Mouse (Mus musculus) G1E (cell line): ENCODE results near the gene Hhatl. TPM values are rescaled to one million over a fixed set of nuclear protein-coding genes. Genes with fewer than 3 reads are reported as not detected.

ENCODE experiments used
- ATAC-seq: 2 replicates; pipeline ENCODE4 v1.8.0; 2016; ENCODE audit warnings: mild to moderate bottlenecking; ENCODE audit not compliant: insufficient number of reproducible peaks, poor library complexity, low FRiP score, severe bottlenecking; ENCODE audit errors: extremely low read depth
- DNase-seq: peaks from one replicate; pipeline ENCODE4 v3.0.0; 2012; ENCODE audit warnings: low spot score
- H3K27me3 ChIP-seq: 2 replicates; pipeline ENCODE4 v1.6.1; 2012; ENCODE audit warnings: mild to moderate bottlenecking, low read length, inconsistent platforms; ENCODE audit not compliant: insufficient read depth
- H3K36me3 ChIP-seq: replicated peaks from 2 replicates; pipeline ENCODE3; 2012; ENCODE audit warnings: mild to moderate bottlenecking, inconsistent platforms
- H3K4me1 ChIP-seq: 2 replicates; pipeline ENCODE4 v1.6.1; 2012; ENCODE audit warnings: low read depth, low read length, inconsistent platforms, mixed read lengths; ENCODE audit not compliant: insufficient read depth
- H3K4me3 ChIP-seq: 2 replicates; pipeline ENCODE4 v1.5.1; 2012; ENCODE audit warnings: low read depth, mild to moderate bottlenecking, inconsistent platforms, low read length, moderate library complexity, mixed read lengths
- H3K9me3 ChIP-seq: replicated peaks from 2 replicates; pipeline ENCODE4 v1.6.1; 2012; ENCODE audit warnings: inconsistent platforms
- CTCF ChIP-seq: IDR thresholded peaks from 2 replicates; pipeline ENCODE4 v1.5.1; 2012; ENCODE audit warnings: low read depth, low read length, inconsistent platforms, mixed read lengths
- GATA1 ChIP-seq: IDR thresholded peaks from 2 replicates; pipeline ENCODE4 v1.6.1; 2012; ENCODE audit warnings: borderline replicate concordance, low read length, inconsistent platforms, mixed read lengths
- GATA2 ChIP-seq: IDR thresholded peaks from 2 replicates; pipeline ENCODE4 v1.6.1; 2012; ENCODE audit warnings: low read depth, low read length, inconsistent platforms, borderline replicate concordance
- POLR2AphosphoS5 ChIP-seq: IDR thresholded peaks from 2 replicates; pipeline ENCODE4 v1.6.1; 2012; ENCODE audit warnings: low read depth, low read length, inconsistent platforms; ENCODE audit not compliant: insufficient replicate concordance
- TAL1 ChIP-seq: conservative IDR thresholded peaks from 2 replicates; pipeline ENCODE4 v1.6.1; 2012; ENCODE audit warnings: low read depth, low read length, inconsistent platforms, mixed read lengths
- polyA plus RNA-seq: library from polyadenylated mRNA; stranded (reverse); fragments of >175 nt; gene quantifications from 2 replicates; pipeline ENCODE4 v1.2.3, GENCODE M21; 2012
- total RNA-seq, 2 experiments: library from RNA; stranded (forward) in 1 of 2; stranded (reverse) in 1 of 2; fragments of 200-1000 nt in 1 of 2; fragments of >200 nt in 1 of 2; fragmentation: Nextera tagmentation in 1 of 2; gene quantifications; 2 replicates each; pipeline ENCODE4 v1.2.3; 2014 to 2017

Hhatl gene
- total and polyA plus RNA-seq, 3 experiments: not detected

DNA sequence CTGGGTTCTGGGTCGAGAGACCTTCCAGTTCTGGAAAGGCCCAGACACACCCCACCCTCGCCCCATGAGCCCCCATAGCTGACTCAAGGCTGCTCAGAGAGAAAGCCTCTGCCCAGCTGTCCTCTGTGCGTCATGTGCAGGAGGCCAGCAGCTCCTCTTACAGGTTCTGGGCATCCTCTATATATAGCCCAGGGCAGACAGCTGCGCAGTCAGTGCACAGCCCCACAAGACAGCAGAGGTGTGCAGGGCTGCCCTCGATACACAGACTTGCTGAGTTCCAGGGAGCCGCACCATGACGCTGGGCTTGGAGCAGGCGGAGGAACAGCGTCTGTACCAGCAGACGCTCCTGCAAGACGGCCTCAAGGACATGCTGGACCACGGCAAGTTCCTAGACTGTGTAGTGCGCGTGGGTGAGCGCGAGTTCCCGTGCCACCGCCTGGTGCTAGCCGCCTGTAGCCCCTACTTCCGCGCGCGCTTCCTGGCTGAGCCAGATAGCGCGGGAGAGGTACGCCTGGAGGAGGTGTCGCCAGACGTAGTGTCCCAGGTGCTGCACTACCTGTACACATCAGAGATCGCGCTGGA is 14.7 kb downstream of the Hhatl start, which contains the start of gene Klhl40:
TSS of gene Klhl40 (plus strand) at position 124 of the 582 bp plus-strand sequence.
- no peaks in the 10 kb centered on the region for H3K4me1 ChIP-seq
- no peaks in the 10 kb centered on the region for H3K36me3 ChIP-seq
- 0 out of 2 replicates have a peak within 1 kb of the TSS, but pooled peaks have one; percentile 9 for H3K4me3 ChIP-seq
- 0 out of 2 replicates have a peak, but pooled peaks cover 5% of the 10 kb centered on the region for H3K9me3 ChIP-seq
- no peak for TF ChIP-seq GATA1
- no peak for TF ChIP-seq POLR2AphosphoS5
- DNase-seq (no peak), ATAC-seq (no peak)
- H3K27me3 ChIP-seq: peaks cover 4% of the 10 kb centered on the region; the same call in 1 of the 2 replicates

DNA sequence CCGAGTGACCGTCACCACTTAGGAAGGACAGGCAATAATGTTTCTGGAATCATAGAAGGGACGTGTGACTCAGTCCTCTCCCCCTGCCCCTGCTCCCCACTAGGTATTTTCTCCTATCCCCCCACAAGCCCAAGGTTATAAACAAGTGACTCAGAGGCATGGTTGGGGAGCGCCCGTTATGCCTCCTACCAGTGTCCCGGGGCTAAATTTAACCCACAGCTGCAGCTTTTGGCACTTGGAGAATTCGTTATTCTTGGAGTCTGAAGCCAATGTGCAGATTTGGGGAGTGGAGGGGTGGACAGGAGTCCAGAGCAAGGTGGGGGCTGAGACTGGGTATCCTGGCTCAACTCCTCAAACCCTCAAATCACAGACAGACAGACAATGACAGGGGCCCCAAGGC is 15.8 kb downstream of the Hhatl start:
- no peak overlapping the region for H3K4me3 ChIP-seq
- H3K4me1 ChIP-seq: no peaks in the 10 kb centered on the region
- ATAC-seq (no peak), DNase-seq (no peak)
- no peaks in the 10 kb centered on the region for H3K36me3 ChIP-seq
- H3K27me3 ChIP-seq: peaks cover 4% of the 10 kb centered on the region; the same call in 1 of the 2 replicates
- H3K9me3 ChIP-seq: 0 out of 2 replicates have a peak, but pooled peaks cover 5% of the 10 kb centered on the region
- no peak for TF ChIP-seq GATA1
- TF ChIP-seq GATA2: no peak
- TF ChIP-seq TAL1: no peak
- TF ChIP-seq CTCF: no peak
- TF ChIP-seq POLR2AphosphoS5: no peak

DNA sequence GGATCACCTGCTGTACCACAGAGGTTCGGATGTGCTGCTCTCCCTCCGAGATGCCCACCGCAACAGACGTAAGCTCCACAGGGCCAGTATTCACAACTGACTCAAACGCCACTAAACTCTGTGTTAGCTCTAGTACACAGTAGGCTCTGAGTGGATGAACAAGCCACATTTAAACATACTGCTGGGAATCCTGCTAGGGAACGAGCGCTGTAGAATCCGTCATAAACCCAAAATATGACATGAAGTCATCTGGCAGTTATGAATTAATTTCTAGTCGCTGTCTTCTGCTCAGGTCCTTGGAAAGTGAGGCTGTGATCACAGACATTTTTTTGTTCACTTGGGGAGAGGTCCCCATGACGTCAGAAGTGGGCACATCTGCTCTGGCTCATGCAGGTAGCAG is 16.4 kb downstream of the Hhatl start:
- no peaks in the 10 kb centered on the region for H3K36me3 ChIP-seq
- 0 out of 2 replicates have a peak, but pooled peaks cover 5% of the 10 kb centered on the region for H3K9me3 ChIP-seq
- TF ChIP-seq TAL1: no peak
- TF ChIP-seq GATA1: no peak
- TF ChIP-seq CTCF: no peak
- no peak for TF ChIP-seq POLR2AphosphoS5
- no peak for TF ChIP-seq GATA2
- H3K4me3 ChIP-seq: no peak overlapping the region
- ATAC-seq (no peak), DNase-seq (no peak)
- peaks cover 4% of the 10 kb centered on the region; the same call in 1 of the 2 replicates for H3K27me3 ChIP-seq
- H3K4me1 ChIP-seq: no peaks in the 10 kb centered on the region

DNA sequence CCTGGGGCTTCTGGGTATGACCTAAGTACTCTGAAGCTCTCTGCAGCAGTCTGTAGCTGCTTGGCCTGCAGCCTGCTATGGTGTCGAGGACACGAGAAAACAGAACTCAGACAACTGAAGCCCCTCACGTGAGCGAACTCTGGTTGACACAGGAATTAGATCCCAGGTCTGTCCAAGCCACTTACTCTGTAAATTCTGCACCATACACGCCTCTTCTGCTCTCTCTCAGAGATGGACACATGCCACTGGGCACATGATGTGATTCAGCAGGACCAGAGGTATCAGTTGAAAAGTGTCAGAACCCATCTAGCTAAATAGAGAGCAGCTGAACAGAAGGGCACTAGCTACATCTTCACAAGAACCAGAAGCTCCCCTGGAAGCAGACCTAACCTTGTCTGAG is 19.9 kb downstream of the Hhatl start:
- no peak for ATAC-seq
- Histone ChIP-seq H3K27me3 (peaks cover 16% of the 10 kb centered on the region; the same call in 1 of the 2 replicates), H3K4me1 (no peaks in the 10 kb centered on the region), H3K4me3 (no peak overlapping the region), H3K9me3 (no peaks in the 10 kb centered on the region), H3K36me3 (no peaks in the 10 kb centered on the region)
- TF ChIP-seq TAL1 (no peak), GATA1 (no peak), POLR2AphosphoS5 (no peak), GATA2 (no peak), CTCF (no peak)
- no peak for DNase-seq

DNA sequence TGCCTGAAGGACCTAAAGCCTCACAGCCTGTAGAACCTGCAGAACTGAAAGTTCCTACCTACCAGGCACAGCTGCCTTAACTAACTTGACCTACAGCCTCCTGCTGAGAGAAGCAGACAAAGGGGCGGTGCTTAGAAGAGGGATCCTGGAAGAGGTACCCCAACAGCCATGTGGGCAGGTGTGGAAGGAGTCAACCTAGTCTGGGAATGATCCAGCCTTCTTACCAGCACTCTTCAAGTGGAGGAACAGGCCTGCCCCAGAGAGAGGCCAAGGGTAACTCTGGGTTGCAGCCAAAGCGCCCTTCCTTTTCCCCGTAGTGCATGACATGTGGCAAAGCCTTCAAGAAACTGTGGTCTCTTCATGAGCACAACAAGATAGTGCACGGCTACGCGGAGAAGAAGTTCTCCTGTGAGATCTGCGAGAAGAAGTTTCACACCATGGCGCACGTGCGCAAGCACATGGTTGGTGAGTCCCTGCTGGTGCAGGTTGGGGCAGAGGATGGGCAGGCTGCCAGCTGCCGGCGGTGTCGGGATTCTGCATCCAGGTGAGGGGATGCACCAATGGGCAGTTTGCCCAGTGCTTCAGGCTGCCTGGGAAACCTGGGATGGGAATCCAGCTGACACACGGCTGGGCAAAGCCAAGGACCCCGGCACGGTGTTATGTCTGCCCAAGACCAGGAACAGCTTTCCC is 27.0 kb downstream of the Hhatl start:
- Histone ChIP-seq H3K4me1 (peaks cover 4% of the 10 kb centered on the region; the same call in 1 of the 2 replicates), H3K27me3 (peaks cover 59% of the 10 kb centered on the region), H3K36me3 (no peaks in the 10 kb centered on the region), H3K4me3 (no peak overlapping the region), H3K9me3 (no peaks in the 10 kb centered on the region)
- TF ChIP-seq GATA2 (no peak), CTCF (no peak), POLR2AphosphoS5 (no peak), TAL1 (no peak), GATA1 (no peak)
- DNase-seq (no peak), ATAC-seq (no peak)

DNA sequence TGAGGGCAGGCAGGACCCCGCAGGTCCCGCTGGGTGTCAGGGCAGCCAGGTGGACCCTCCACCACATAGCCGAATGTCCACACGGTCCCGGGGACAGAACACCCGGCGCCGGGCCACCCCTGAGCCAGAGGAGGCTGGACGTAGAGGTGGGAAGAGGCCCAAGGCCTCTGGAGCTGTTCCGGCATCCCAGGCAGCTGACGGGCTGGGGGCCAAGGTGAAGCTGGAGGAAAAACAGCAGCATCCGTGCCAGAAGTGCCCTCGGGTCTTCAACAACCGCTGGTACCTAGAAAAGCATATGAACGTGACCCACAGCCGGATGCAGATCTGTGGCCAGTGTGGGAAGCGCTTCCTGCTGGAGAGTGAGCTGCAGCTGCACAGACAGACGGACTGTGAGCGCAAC is 28.6 kb downstream of the Hhatl start:
- H3K27me3 ChIP-seq: peaks cover 69% of the 10 kb centered on the region
- H3K4me1 ChIP-seq: peaks cover 20% of the 10 kb centered on the region
- no peak overlapping the region for H3K4me3 ChIP-seq
- H3K36me3 ChIP-seq: peaks cover 4% of the 10 kb centered on the region
- TF ChIP-seq GATA1 (no peak), POLR2AphosphoS5 (no peak), GATA2 (no peak), TAL1 (no peak), CTCF (no peak)
- ATAC-seq (no peak), DNase-seq (no peak)
- H3K9me3 ChIP-seq: no peaks in the 10 kb centered on the region
